ENCODE assay signal across 12 mouse cellular contexts in genomic region chr15:78720532-78720931, GRCm38 (mm10). TPM values are rescaled to one million over a fixed set of nuclear protein-coding genes. Genes with fewer than 3 reads are reported as not detected.
DNase-seq lines count a peak whose midpoint lies in the region; ATAC-seq and TF ChIP-seq lines count a peak whose summit lies in the region.
"Had no signal": no experiment of that assay in that cellular context is flagged by ENCODE, and none has a peak within 500 bp of the region (broad histone marks: within the 10 kb centered on the region; RNA-seq: fewer than 3 reads in every experiment).

No protein-coding gene starts in this region.

- H3K4me1 ChIP-seq in lung, adult 2 months (ENCODE audit: control insufficient read depth, insufficient read depth, low read length), result no peaks in the 10 kb centered on the region

- ATAC-seq in common myeloid progenitor, adult 5-6 weeks (replicated peaks; ENCODE audit: low read depth, poor library complexity, severe bottlenecking), result peak; percentile 89
- ATAC-seq: activated CD4-positive, CD25-positive, alpha-beta regulatory T cell, adult 4 months had no signal

- no peak for TF ChIP-seq CTCF in lung, adult 2 months (IDR thresholded peaks at IDR 0.05; ENCODE audit: insufficient read depth, low read length)

- TF ChIP-seq POLR2A in lung, adult 2 months (IDR thresholded peaks at IDR 0.05; ENCODE audit: borderline replicate concordance, extremely low read depth, low read depth, low read length), result no peak

- peak; percentile 59 to 63 for DNase-seq in lung, adult 18-20 months
- no peak for DNase-seq in lung, adult 2 months
- peak; percentile 45 for DNase-seq in induced T-regulatory cell, adult 2 months (ENCODE audit: low read depth)
- peak; percentile 36 to 48 for DNase-seq in natural killer cell, adult 2 months (ENCODE audit: low spot score in 2 of 2)
- no peak for DNase-seq in layer of hippocampus, adult 9-11 months
- DNase-seq in cerebellum, adult 9-10 months, result no peak
- no peak for DNase-seq in cerebellum, adult 11-12 months

- WGBS in lung, adult 2 months, result 44% methylated on average over 7 of the region's 7 CpGs

- H3K4me3 ChIP-seq in lung, adult 2 months (replicated peaks; ENCODE audit: extremely low read depth, low read depth, low read length), result no peak overlapping the region
- H3K4me3 ChIP-seq: embryonic facial prominence, embryonic 15.5 days; neural tube, embryonic 12.5 days had no signal

RNA-seq across cellular contexts. Expression of gene Elfn2, which starts 2.0 kb away (rescaled TPM):
- polyA plus RNA-seq in lung, adult 2 months (2012; rRNA removed), result 0.02 and 0.09 TPM in 2 replicates
- total RNA-seq in common myeloid progenitor, adult 5-6 weeks (2017), result not detected in 2 replicates
- polyA plus RNA-seq: activated CD4-positive, CD25-positive, alpha-beta regulatory T cell, adult 4 months; macrophage had no signal

RNA-seq across cellular contexts. Expression of gene Mfng, which starts 52.7 kb away (rescaled TPM):
- 78.0 and 98.3 TPM in 2 replicates for polyA plus RNA-seq in lung, adult 2 months (2012; rRNA removed)
- 9.2 and 13.6 TPM in 2 replicates for total RNA-seq in common myeloid progenitor, adult 5-6 weeks (2017)

Comparison
In these comparisons a context has a peak if more than half of its experiments do, and no peak if none do; other contexts are left out.
1. DNase-seq: peak in lung, adult 18-20 months (2 of 2), induced T-regulatory cell, adult 2 months (single experiment) and natural killer cell, adult 2 months (2 of 2); none in lung, adult 2 months (single experiment), layer of hippocampus, adult 9-11 months (single experiment), cerebellum, adult 9-10 months (single experiment) and cerebellum, adult 11-12 months (single experiment).